Mouse (Mus musculus): ENCODE results near the gene Vat1l.

The Vat1l gene

DNA sequence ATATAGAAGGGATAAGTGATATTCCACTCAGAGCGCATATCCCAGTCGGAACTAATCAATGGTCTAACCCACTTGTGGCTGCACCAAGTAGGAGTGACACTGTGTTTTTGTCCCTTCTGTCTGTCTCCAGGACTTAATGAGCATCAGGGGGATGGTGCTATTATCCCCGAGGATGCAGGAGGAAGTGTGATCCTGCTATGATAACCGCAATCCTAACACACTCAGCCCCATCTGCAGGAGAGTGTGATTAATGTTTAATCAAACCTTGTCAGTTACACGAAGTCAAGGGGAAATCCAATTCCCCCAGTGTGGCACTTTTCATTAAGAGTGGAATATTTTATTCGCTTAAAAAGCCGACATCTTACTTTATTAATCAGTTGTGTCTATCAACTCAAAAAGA lies 196.3 kb downstream of the Vat1l start:
- no peak for DNase-seq

DNA sequence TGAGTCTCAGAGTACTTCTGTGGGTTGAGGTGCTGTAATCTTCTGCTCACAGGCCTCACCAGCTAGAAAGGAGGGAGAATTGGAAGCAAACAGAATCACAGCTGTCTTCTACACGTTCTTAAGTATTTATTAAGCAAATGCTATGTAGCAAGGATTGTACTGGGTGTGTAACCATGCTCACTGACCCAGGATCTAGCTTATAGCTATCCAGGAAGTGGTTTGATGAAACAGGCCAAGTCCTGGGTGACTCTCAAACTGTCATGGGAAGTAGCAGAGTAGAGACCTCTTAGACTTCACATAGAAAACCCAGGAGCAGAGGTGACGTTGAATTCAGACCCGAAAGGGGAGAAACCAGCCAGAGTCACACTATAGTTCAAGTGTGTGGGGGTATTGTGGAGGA lies 206.0 kb downstream of the Vat1l start:
- no peak for DNase-seq

GRCm38 (mm10) chr8:114417786-114418185 lies 212.4 kb downstream of the Vat1l start, which contains the start of gene Clec3a:
Gene Clec3a, plus strand, starts transcription at chr8:114418086.
- no peak for DNase-seq

DNA sequence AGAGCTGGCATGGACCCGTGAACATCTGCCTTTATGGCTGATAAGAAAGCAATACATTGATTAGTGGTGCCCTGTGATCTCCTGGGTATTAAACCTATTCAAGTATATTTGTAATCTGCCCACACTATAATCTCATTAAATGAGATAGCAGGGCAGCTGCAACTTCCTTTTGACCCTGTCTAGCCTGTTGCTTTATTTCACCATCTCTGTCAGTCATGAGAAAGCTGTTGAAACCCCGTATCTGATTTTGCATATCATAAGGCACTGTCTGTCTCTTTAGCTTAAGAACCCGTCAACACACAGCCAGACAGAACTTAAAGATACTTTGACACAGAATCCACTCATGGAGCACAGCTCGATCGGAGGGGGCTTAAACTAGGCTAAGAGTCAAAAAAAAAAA lies 213.1 kb downstream of the Vat1l start:
- no peak for DNase-seq

- DNase-seq = no peak
These were observed 213.5 kb downstream of the Vat1l start for GRCm38 (mm10) chr8:114418904-114419303.

- DNase-seq = no peak
These were observed 216.1 kb downstream of the Vat1l start for GRCm38 (mm10) chr8:114421544-114421943.

Data from lung, postnatal 10 days (tissue).